Mouse (Mus musculus): Measurements from ENCODE around the gene Rnf166.

DNA sequence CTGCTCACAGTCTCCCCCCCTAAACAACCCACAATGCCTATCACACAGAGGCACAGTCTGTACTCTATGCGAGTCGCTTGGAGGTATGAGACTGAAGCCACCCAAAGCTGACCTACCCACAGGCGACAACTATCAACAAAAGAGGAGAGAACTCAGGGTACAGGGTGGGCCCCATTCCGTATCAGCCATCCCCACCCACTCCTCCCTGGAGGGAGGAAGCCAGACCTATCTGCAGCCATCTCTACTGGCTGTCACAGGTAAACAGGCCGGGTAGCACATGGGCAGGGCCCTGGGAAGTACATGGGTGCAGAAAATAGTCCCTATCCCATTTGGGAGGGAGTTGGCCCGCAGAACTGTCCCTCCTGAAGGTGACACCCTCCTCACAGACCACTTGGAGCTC is 49.1 kb upstream of the Rnf166 start:
- TF ChIP-seq CTCF (IDR thresholded peaks at IDR 0.05; ENCODE audit: borderline replicate concordance, insufficient read depth, low read length) (no peak), POLR2A (IDR thresholded peaks at IDR 0.05; ENCODE audit: low read depth, low read length) (no peak)
